Mouse (Mus musculus) adrenal gland, adult (tissue): Measurements from ENCODE around the gene Adm.
"Not testable (repeated sequence)": the region's sequence is repeated elsewhere in the genome, so short reads cannot be mapped to it uniquely, and the experiment has no call there.

Experiments used
- DNase-seq, 2 experiments: peaks; one replicate each; pipeline ENCODE4 v3.0.0; 2022 to 2023; ENCODE audit warnings: low spot score in 1 of 2; ENCODE audit not compliant: inconsistent age in 2 of 2

Gene Adm

DNA sequence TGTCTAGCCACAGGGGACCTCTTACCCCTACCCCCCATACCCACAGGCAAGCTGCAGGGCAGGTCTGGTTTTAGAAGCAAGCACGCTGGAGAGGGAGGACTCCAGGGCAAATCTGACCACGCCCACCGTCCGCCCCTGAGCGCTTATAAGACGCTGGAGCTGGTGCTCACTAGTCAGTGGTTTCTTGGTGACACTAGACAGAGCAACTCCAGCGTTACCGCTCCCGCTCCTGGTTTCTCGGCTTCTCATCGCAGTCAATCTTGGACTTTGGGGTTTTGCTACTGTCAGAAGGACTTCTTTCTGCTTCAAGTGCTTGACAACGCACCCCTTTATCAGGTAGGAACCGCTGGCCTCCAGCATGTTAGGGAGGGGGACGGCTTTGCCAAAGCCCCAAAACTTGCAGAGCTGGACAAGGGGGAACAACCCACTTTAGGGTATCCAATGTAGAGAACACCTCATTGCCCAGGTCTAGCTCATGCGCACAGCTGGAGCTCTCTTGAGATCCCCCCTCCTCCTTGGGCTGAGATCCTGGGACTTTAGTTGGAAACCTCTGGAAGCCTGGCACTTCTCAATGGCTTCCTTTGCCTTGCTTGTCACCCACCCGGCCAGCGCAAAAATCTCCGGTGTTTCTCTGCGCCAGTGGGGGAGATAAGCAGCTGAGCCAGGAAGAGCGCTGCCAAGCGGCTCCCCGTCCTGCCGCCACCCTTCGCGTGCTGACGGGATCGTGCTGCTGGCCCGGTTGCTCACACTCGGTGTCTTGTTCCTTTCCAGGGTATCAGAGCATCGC is at the start of gene Adm:
Gene Adm, plus strand, starts transcription at position 176 of the 787 bp plus-strand sequence.
- DNase-seq: peak; percentile 86 to 95

DNA sequence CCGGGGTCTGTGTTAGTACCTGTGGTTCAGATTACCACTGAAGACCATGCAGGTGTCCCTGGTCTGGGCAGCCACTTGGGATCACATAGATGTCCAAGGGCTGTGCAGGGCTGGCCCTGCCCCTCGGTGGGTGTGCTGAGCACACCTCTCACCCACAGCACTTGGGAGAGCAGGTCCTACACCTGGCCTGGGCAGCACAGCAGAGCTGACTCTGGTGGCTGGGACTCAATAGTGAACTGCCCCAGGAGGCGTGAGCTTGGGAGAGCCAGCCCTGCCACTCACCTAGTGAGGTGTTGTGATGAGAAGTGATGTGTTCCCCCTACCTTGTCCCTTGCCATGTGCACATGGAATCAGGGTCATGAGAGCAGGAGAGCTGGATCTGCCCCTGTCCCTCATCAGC is 43.8 kb upstream of the Adm start:
- DNase-seq: no peak

GRCm38 (mm10) chr7:110584159-110584558 is 43.3 kb upstream of the Adm start:
- no peak for DNase-seq

GRCm38 (mm10) chr7:110585250-110585649 is 42.2 kb upstream of the Adm start:
- DNase-seq: no peak

- no peak for DNase-seq
Observed at GRCm38 (mm10) chr7:110587721-110588120, 39.7 kb upstream of the Adm start.

GRCm38 (mm10) chr7:110593991-110594390 is 33.5 kb upstream of the Adm start:
- not testable (repeated sequence) for DNase-seq

DNA sequence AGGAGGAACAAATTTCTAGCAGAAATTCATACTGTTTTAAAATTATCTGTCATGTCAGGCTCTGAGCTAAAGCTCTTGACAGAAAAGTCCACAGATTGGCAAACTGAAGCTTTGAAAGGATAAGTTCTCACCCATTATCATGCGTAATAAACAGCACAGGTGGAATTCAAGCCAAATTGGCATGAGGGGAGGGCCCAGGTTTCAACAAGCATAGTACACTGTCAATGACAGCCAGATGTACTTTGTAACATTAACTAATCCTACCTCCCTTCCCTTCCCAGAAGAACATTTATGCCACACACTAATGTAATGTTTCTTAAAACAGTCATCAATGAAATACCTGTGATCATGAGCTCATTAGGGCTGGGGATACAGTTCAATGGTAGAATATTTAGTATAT is 30.3 kb upstream of the Adm start:
- no peak for DNase-seq

- DNase-seq: no peak
Observed at GRCm38 (mm10) chr7:110605476-110605875, 22.0 kb upstream of the Adm start.

DNA sequence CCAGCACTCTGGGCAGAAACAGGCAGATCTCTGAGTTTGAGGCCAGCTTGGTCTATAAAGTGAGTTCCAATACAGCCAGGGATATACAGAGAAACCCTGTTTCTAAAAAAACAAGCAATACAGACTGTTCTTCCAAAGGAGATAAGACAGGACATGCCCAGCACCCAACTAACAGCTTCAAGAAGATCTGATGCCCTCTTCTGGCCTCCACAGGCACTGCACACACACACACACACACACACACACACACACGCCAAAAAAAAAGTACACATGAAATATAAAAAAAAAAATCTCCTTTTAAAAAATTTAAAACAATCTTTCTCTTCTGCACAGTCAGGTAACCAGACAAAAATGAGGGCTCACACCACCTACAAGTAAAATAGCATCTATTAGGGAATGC is 20.6 kb upstream of the Adm start:
- no peak for DNase-seq

DNA sequence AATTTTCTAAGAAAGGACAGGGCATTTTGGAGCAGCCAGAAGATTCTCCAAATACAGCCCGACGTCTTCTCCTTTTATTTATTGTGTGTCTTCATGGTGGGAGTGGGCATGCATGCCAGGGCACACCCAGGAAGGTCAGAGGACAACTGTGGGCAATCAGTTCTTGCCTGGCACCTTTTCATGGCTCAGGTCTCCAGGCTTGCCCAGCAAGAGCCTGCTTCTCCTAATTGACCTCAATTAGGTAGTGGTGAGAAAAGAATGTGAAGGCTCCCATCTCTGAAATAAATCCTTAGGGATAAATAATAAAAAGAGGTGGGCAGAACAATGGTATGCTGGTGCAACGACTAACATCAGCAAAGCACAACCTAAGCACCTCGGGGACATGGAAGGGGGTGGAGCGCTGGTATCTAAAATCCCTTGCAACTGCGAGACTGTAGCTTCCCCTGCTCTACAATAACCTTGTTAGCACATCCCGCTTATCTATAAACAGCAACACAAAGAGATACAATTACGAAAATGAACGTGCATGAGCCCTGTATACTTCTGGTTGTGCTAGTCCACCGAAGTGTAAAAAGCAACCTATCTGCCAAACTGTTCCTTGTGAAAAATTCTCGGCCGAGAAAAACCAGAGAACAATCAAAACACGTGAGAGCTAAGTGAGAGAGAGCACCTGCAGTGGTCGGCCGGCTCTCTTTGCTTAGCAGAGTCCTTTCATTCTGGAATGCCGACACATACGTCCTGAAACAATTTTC is 13.9 kb upstream of the Adm start:
- no peak for DNase-seq

- peak; percentile 91 to 96 for DNase-seq
Observed at GRCm38 (mm10) chr7:110614133-110615063, 13.1 kb upstream of the Adm start, which contains the start of gene Sbf2. Sbf2 (minus strand) TSS chr7:110614922.

GRCm38 (mm10) chr7:110615151-110615631 is 12.3 kb upstream of the Adm start:
- DNase-seq: peak; percentile 68 to 90

GRCm38 (mm10) chr7:110615792-110616191 is 11.7 kb upstream of the Adm start:
- peak in 1 of 2 experiments; percentile 45 for DNase-seq

DNA sequence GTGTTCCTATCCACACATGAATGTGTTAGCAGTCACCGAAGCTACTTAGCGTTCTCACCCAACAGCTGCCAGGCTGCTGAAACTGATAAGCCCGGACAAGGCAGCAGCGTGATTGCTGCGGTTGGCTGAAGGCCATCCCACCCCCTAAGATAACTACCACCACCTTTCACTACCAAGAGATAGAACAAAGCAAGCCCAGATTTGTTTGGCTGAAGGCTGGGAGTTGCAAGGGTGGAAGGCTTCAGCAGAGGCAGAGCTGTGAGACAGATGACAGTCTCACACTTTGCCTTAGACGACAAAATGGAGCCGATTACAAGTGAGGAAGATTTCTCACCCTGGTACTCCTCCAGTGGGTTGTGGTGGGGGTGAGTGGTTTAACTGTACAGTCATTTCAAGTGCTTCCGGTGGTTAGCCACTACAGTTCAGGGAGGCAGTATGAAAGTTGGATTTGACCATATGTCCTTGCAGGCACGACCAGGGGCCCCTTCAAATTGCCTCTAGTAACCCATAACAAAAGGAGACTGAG is 8.3 kb upstream of the Adm start:
- DNase-seq: peak in 1 of 2 experiments; percentile 40

GRCm38 (mm10) chr7:110624067-110624466 is 3.4 kb upstream of the Adm start:
- DNase-seq: peak in 1 of 2 experiments; percentile 54

- DNase-seq: no peak
Observed at GRCm38 (mm10) chr7:110624961-110625360, 2.5 kb upstream of the Adm start.

DNA sequence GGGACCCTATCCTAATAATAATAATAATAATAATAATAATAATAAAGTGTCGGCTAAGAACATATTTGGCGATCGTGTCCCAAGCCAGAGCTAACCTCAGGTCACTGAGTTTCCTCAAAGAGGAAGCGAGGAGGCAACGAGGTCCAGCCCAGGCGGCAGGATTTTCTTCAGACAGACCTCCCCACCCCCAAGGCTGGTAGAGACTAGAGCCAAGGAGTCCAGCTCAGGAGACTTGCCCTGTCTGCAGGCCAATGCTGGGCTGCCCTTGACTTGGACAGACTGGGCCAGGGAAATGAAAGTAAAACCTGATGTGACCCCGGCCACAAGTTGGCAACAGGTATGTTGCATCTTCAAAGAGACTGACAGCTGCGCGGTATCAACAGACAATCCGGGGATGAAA is 2.0 kb upstream of the Adm start:
- DNase-seq: no peak

- DNase-seq: peak in 1 of 2 experiments; percentile 65
Observed at GRCm38 (mm10) chr7:110626186-110627098, 1.0 kb upstream of the Adm start.

DNA sequence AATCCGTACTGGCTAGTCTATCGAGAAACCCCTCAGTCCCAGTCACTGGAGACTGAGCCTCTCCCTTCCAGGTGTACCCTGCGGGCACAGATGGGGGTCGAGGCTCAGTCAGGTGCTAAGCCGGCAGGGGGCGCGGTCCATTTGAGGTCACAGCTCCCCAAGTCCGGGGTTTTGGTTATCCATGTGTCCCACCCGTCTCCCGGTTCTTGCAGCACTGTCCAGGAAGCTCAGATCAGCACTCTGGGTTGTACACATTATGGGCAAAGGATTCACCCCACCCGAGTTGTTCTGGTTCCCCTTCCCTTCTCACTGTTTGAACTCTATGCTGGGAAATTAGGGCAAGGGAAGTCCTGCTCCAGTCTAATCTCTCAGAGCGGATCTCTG is 370 bp upstream of the Adm start:
- no peak for DNase-seq

- no peak for DNase-seq
Observed at GRCm38 (mm10) chr7:110628273-110628600, 776 bp downstream of the Adm start.
